Mouse (Mus musculus) retina, adult 2 months (tissue): ENCODE results near the gene Ncor2.
"Not testable (repeated sequence)": the region's sequence is repeated elsewhere in the genome, so short reads cannot be mapped to it uniquely, and the experiment has no call there.

ENCODE experiments used
- DNase-seq: peaks from one replicate; pipeline ENCODE4 v3.0.0-alpha.2; 2012; ENCODE audit warnings: low read depth, low spot score

Ncor2 gene

GRCm38 (mm10) chr5:125179007-125179734 lies at the start of gene Ncor2:
Ncor2 (minus strand) TSS chr5:125179219.
- DNase-seq, result no peak

- no peak for DNase-seq
Observed at GRCm38 (mm10) chr5:125227699-125228098, 48.7 kb upstream of the Ncor2 start.

GRCm38 (mm10) chr5:125226229-125226634 lies 47.2 kb upstream of the Ncor2 start:
- no peak for DNase-seq

GRCm38 (mm10) chr5:125224925-125225324 lies 45.9 kb upstream of the Ncor2 start:
- no peak for DNase-seq

GRCm38 (mm10) chr5:125223961-125224360 lies 44.9 kb upstream of the Ncor2 start:
- no peak for DNase-seq

GRCm38 (mm10) chr5:125222706-125223105 lies 43.7 kb upstream of the Ncor2 start:
- DNase-seq, result no peak

- no peak for DNase-seq
Observed at GRCm38 (mm10) chr5:125221868-125222267, 42.8 kb upstream of the Ncor2 start.

- no peak for DNase-seq
Observed at GRCm38 (mm10) chr5:125217426-125218170, 38.6 kb upstream of the Ncor2 start.

- no peak for DNase-seq
Observed at GRCm38 (mm10) chr5:125215930-125216459, 37.0 kb upstream of the Ncor2 start.

GRCm38 (mm10) chr5:125215346-125215929 lies 36.4 kb upstream of the Ncor2 start:
- no peak for DNase-seq

- no peak for DNase-seq
Observed at GRCm38 (mm10) chr5:125214064-125214463, 35.0 kb upstream of the Ncor2 start.

- DNase-seq, result not testable (repeated sequence)
Observed at GRCm38 (mm10) chr5:125204910-125205309, 25.9 kb upstream of the Ncor2 start.

- no peak for DNase-seq
Observed at GRCm38 (mm10) chr5:125204199-125204815, 25.3 kb upstream of the Ncor2 start.

- DNase-seq, result no peak
Observed at GRCm38 (mm10) chr5:125203759-125204158, 24.7 kb upstream of the Ncor2 start.

GRCm38 (mm10) chr5:125203099-125203498 lies 24.1 kb upstream of the Ncor2 start:
- no peak for DNase-seq

- no peak for DNase-seq
Observed at GRCm38 (mm10) chr5:125202100-125202499, 23.1 kb upstream of the Ncor2 start.

GRCm38 (mm10) chr5:125199086-125199485 lies 20.1 kb upstream of the Ncor2 start:
- DNase-seq, result no peak

- DNase-seq, result not testable (repeated sequence)
Observed at GRCm38 (mm10) chr5:125197325-125197724, 18.3 kb upstream of the Ncor2 start.

GRCm38 (mm10) chr5:125196054-125196453 lies 17.0 kb upstream of the Ncor2 start:
- no peak for DNase-seq

- no peak for DNase-seq
Observed at GRCm38 (mm10) chr5:125195142-125195541, 16.1 kb upstream of the Ncor2 start.

GRCm38 (mm10) chr5:125193478-125194439 lies 14.7 kb upstream of the Ncor2 start:
- no peak for DNase-seq
